Mouse (Mus musculus) C3H10T1/2 (cell line): ENCODE data around the gene Mylk4. TPM values are rescaled to one million over a fixed set of nuclear protein-coding genes. Genes with fewer than 3 reads are reported as not detected.

ENCODE experiments used
- polyA plus RNA-seq, 2 experiments: library from polyadenylated mRNA; unstranded; fragments of >200 nt; fragmentation: generic; extraction: Trizol; gene quantifications; one replicate each; pipeline ENCODE4 v1.2.1; 2012; ENCODE audit warnings: missing spikeins in 2 of 2

Gene Mylk4
- under 1 TPM in 1 of 2 experiments, not detected in 1; 0.01 TPM for polyA plus RNA-seq

GRCm38 (mm10) chr13:32783816-32784215 lies at the start of gene Mylk4:
Gene Mylk4 (minus strand): TSS chr13:32783954.

DNA sequence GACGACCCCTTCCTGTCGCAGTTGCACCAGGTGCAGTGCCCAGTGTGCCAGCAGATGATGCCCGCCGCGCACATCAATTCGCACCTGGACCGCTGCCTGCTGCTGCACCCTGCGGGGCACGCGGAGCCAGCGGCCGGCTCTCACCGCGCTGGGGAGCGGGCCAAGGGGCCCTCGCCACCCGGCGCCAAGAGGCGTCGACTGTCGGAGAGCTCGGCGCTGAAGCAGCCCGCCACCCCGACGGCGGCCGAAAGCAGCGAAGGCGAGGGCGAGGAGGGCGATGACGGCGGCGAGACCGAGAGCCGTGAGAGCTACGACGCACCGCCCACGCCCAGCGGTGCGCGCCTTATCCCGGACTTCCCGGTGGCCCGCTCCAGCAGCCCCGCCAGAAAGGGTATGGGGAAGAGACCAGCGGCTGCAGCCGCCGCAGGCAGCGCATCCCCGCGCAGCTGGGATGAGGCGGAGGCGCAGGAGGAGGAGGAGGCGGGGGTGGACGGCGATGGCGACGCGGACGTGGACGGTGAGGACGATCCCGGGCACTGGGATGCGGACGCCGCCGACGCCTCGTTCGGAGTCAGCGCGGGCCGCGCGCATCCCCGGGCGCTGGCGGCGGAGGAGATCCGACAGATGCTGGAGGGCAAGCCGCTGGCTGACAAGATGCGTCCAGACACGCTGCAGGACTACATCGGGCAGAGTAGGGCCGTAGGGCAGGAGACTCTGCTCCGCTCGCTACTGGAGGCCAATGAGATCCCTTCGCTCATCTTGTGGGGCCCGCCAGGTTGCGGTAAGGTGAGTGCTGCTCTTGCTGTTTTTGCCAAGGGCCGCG lies 18.7 kb upstream of the Mylk4 start, which contains the start of gene D930007J09Rik:
D930007J09Rik (minus strand) TSS at position 591 of the 823 bp plus-strand sequence.

DNA sequence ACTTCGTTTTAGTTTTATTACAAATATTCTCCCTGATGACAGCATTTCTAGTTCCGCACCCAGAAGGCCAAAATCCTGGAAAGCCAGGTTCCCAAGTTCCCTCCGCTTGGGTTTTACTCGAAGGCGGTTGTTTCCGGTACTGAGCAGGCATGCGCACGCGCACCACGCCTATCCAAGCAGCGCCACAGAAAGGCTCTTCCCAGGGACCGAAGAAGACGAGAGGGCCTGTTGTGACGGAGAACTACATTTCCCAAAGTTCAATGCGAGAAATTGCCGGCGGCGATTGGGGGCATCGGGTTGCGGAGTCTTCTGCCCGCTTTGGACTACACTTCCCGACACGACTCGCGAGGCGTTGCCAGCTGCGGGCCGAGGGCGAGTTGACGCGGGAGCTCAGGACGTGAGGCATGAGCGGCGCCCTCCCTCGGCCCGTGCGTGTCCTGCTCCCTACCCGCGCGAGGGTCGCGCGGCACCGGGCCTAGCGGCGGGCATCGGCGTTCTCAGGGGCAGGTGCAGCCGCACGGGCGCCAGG lies 18.0 kb upstream of the Mylk4 start, which contains the start of gene Wrnip1:
Wrnip1 (plus strand) TSS at position 346 of the 529 bp plus-strand sequence.

Other genes with a start within 250 kb of the Mylk4 start
- 10 to 100 TPM in 1 of 2 experiments, 1 to 10 TPM in 1; 6.3 to 23.6 TPM for gene Wrnip1, start 18.1 kb upstream of the Mylk4 start, polyA plus RNA-seq
- gene D930007J09Rik, start 18.9 kb upstream of the Mylk4 start, polyA plus RNA-seq, result not detected
- gene Serpinb1a, start 67.2 kb upstream of the Mylk4 start, polyA plus RNA-seq, result 10 to 100 TPM in 1 of 2 experiments, 1 to 10 TPM in 1; 2.6 to 49.3 TPM
- gene Serpinb1c, start 114.3 kb upstream of the Mylk4 start, polyA plus RNA-seq, result under 1 TPM; 0.02 to 0.05 TPM
- under 1 TPM; 0.09 to 0.11 TPM for gene Serpinb6b, start 181.3 kb upstream of the Mylk4 start, polyA plus RNA-seq
- gene Serpinb9, start 219.3 kb upstream of the Mylk4 start, polyA plus RNA-seq, result 1 to 10 TPM in 1 of 2 experiments, under 1 TPM in 1; 0.51 to 6.3 TPM
- under 1 TPM; 0.14 to 0.25 TPM for gene Serpinb9b, start 243.5 kb upstream of the Mylk4 start, polyA plus RNA-seq